Mouse (Mus musculus): ENCODE measurements around the gene Elf2. TPM values are rescaled to one million over a fixed set of nuclear protein-coding genes. Genes with fewer than 3 reads are reported as not detected.
A peak's percentile ranks its signal among the peaks of the same experiment; 100 is the strongest.

Elf2 gene
- polyA plus RNA-seq, 1 experiment from 2014 or later = 30.0 TPM

DNA sequence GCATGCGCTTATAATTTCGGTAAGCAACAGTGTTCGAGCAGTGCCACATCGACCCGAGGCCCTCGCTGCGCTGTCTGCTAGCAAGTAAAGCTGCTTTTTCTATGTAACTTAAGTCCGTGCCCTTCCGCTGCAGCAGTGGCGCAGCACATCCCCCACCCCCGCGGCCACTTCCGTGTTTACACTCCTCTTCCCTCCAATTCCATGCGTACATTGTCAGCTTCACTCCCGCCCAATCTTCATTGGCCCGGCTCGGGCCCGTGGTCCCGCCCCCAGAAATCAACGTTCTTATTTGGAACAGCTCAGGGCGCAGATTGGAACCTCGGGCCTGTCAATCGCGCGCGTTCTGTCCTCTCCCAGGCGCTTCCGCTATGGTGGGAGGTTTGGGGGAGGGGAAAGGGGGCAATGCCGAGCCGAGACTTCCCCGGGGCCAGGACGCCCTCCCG is 64.5 kb downstream of the Elf2 start:
- Histone ChIP-seq H3K9ac (replicated peaks) (peak overlapping the region; percentile 75), H3K4me1 (peaks cover 21% of the 10 kb centered on the region), H3K9me3 (replicated peaks) (no peaks in the 10 kb centered on the region), H3K4me2 (peak overlapping the region; percentile 78), H3K27me3 (replicated peaks) (no peaks in the 10 kb centered on the region), H3K36me3 (no peaks in the 10 kb centered on the region), H3K4me3 (replicated peaks) (peak overlapping the region; percentile 97), H3K27ac (replicated peaks) (peak overlapping the region; percentile 96)
- WGBS = under 1% methylated on average over 33 of the region's 33 CpGs
- peak; percentile 99 for ATAC-seq (ENCODE audit: low FRiP score)

DNA sequence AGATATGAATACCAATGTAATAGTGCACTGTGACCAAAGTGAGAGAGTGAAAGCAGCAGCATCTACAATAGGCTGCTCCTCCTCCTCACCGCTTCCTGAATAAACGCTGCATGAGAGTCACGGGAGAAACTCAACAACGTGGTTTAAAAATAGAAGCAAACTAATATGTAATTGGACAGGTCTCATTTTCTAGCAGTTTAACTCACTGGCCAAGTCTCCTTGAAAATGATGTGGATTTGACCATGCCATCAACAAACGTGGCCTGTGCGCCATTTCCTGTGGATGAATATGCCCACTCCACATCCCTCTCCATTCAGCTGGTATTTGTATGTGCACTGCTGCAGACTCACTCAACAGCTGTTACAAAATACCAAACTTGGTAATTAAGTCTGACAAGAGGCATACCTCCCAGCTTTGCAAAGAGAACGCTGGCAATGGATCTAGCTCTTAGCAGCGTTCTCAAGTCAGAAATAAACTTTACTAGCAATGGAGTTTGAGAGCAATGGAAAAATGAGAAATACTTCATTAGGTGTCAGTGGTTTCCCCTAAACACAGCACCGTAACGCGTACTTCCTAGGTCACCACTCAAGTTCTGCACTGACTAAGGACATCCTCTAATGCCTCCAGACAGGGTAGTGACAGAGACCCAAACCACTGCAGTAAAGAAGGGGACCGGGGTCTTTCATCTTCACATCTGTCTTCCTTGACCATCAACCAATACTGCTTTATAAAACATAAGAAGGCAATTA is 70.2 kb downstream of the Elf2 start:
- Histone ChIP-seq H3K27ac (replicated peaks) (no peak overlapping the region), H3K4me2 (no peak overlapping the region), H3K9me3 (replicated peaks) (no peaks in the 10 kb centered on the region), H3K36me3 (peaks cover 3% of the 10 kb centered on the region; the same call in 1 of the 2 replicates), H3K9ac (replicated peaks) (no peak overlapping the region), H3K27me3 (replicated peaks) (no peaks in the 10 kb centered on the region), H3K4me3 (replicated peaks) (no peak overlapping the region), H3K4me1 (peaks cover 5% of the 10 kb centered on the region)
- WGBS = 92% methylated on average over 12 of the region's 12 CpGs
- ATAC-seq (ENCODE audit: low FRiP score) = no peak

DNA sequence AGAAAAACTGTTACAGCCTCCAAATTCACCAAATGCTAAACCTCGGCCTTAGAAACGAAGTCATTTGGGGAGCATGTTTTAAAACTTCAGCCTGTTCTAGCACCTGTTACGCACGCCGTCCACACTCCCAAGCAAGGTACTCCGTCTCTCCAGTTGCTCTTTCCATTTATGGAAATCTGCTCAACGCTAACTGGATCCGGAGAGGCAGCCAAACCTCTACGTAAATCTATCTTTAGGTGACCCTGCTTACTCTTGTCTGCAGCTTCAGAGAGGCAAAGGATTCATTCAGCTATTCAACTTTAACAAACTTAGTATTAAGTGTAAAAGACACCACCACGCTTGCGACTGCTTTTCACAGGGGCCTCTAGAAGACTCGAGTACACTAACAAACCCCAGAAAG is 72.0 kb downstream of the Elf2 start:
- ATAC-seq (ENCODE audit: low FRiP score) = no peak
- Histone ChIP-seq H3K4me1 (no peaks in the 10 kb centered on the region), H3K27me3 (replicated peaks) (no peaks in the 10 kb centered on the region), H3K9ac (replicated peaks) (no peak overlapping the region), H3K4me3 (replicated peaks) (no peak overlapping the region), H3K4me2 (no peak overlapping the region), H3K9me3 (replicated peaks) (no peaks in the 10 kb centered on the region), H3K27ac (replicated peaks) (no peak overlapping the region), H3K36me3 (peaks cover 19% of the 10 kb centered on the region)
- 80% methylated on average over 12 of the region's 12 CpGs for WGBS

DNA sequence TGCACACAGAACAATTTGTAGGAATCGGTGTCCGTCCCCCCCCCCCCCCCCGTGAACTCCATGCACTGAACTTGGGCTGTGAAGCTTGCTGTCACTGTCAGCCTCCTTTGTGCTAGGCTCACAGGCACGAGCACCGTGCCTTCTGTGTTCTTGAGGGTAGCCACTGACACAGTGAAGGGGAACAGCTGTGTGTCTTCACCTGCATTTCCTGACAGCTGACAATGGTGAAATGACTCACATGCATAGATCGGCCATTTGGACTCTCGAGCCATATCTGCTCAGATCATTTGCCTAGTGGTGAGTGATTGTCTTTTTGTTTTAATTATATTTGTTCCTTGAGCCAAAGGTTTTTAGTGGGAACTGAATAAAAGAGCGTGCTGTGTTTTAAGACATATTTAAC is 77.5 kb downstream of the Elf2 start:
- H3K27me3 ChIP-seq (replicated peaks) = no peaks in the 10 kb centered on the region
- H3K4me3 ChIP-seq (replicated peaks) = no peak overlapping the region
- H3K4me1 ChIP-seq = no peaks in the 10 kb centered on the region
- 94% methylated on average over 8 of the region's 8 CpGs for WGBS
- H3K27ac ChIP-seq (replicated peaks) = no peak overlapping the region
- H3K36me3 ChIP-seq = peaks cover 59% of the 10 kb centered on the region
- H3K9me3 ChIP-seq (replicated peaks) = no peaks in the 10 kb centered on the region
- no peak for ATAC-seq (ENCODE audit: low FRiP score)
- H3K4me2 ChIP-seq = no peak overlapping the region
- no peak overlapping the region for H3K9ac ChIP-seq (replicated peaks)

DNA sequence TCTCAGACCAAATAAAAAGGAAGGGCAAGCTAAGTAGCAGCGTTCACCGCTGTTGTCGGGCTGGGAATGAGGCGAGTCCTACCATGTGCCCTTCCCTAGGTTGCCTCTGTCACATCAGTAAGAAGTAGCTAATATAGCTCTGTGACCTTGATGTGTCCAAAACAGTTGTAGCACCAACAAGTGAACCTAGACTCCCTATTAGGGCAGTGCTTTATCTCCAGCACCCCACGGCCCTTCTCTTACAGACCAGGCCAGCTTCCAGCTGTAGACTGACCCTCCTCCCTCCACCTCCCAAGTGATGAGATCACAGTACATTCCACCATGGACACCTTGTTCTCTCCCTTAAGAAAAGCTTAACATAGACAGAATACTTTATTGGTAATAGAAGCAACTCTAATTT is 82.4 kb downstream of the Elf2 start:
- no peak overlapping the region for H3K4me3 ChIP-seq (replicated peaks)
- no peak for ATAC-seq (ENCODE audit: low FRiP score)
- H3K27me3 ChIP-seq (replicated peaks) = no peaks in the 10 kb centered on the region
- peaks cover 80% of the 10 kb centered on the region for H3K36me3 ChIP-seq
- no peak overlapping the region for H3K4me2 ChIP-seq
- H3K9ac ChIP-seq (replicated peaks) = no peak overlapping the region
- 93% methylated on average over 5 of the region's 5 CpGs for WGBS
- no peak overlapping the region for H3K27ac ChIP-seq (replicated peaks)
- H3K9me3 ChIP-seq (replicated peaks) = no peaks in the 10 kb centered on the region
- no peaks in the 10 kb centered on the region for H3K4me1 ChIP-seq

DNA sequence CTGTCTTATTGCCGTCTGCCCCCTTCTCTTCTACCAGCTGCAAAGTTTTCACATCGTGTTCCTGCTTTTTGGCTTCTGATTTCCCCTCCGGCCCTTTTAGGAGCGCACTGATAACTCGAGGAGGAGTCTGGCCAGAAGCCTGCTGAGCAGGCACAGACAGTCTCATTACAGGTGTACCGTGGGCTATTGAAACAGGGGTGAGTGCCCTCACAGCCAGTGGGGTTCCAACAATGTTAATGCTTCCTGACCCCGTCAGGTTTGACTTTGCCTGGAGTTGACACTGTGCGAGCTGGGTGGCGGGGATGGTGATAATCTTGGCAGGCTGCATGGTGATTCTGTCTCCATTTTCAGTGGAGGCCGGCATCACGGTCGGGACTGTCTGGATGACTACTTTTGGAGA is 84.0 kb downstream of the Elf2 start:
- no peaks in the 10 kb centered on the region for H3K27me3 ChIP-seq (replicated peaks)
- no peak for ATAC-seq (ENCODE audit: low FRiP score)
- H3K9me3 ChIP-seq (replicated peaks) = no peaks in the 10 kb centered on the region
- H3K4me3 ChIP-seq (replicated peaks) = no peak overlapping the region
- peaks cover 82% of the 10 kb centered on the region for H3K36me3 ChIP-seq
- H3K4me1 ChIP-seq = no peaks in the 10 kb centered on the region
- 88% methylated on average over 12 of the region's 12 CpGs for WGBS
- no peak overlapping the region for H3K27ac ChIP-seq (replicated peaks)
- H3K4me2 ChIP-seq = no peak overlapping the region
- H3K9ac ChIP-seq (replicated peaks) = no peak overlapping the region

DNA sequence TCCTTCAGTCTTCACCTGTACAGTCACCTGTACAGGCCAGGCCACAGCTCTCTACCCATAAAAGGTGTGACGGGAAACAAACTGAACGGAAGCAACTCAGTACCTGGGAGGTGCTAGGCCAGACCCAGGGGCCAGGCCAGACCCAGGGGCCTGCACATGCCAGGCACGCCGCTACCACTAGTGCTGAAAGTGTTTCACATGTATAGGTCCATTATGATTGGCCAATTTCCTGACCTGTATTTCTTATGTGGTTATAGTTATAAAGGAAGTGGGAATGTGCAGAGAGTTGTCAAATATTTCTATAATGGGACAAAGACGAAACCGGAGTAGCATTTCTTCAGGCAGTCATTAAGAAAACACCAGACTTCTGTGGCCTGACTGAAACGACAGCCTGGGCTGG is 85.7 kb downstream of the Elf2 start:
- H3K4me3 ChIP-seq (replicated peaks) = no peak overlapping the region
- no peak overlapping the region for H3K4me2 ChIP-seq
- H3K4me1 ChIP-seq = no peaks in the 10 kb centered on the region
- no peak for ATAC-seq (ENCODE audit: low FRiP score)
- no peak overlapping the region for H3K27ac ChIP-seq (replicated peaks)
- H3K9ac ChIP-seq (replicated peaks) = no peak overlapping the region
- H3K27me3 ChIP-seq (replicated peaks) = no peaks in the 10 kb centered on the region
- H3K9me3 ChIP-seq (replicated peaks) = no peaks in the 10 kb centered on the region
- H3K36me3 ChIP-seq = peaks cover 82% of the 10 kb centered on the region
- WGBS = 95% methylated on average over 7 of the region's 7 CpGs

DNA sequence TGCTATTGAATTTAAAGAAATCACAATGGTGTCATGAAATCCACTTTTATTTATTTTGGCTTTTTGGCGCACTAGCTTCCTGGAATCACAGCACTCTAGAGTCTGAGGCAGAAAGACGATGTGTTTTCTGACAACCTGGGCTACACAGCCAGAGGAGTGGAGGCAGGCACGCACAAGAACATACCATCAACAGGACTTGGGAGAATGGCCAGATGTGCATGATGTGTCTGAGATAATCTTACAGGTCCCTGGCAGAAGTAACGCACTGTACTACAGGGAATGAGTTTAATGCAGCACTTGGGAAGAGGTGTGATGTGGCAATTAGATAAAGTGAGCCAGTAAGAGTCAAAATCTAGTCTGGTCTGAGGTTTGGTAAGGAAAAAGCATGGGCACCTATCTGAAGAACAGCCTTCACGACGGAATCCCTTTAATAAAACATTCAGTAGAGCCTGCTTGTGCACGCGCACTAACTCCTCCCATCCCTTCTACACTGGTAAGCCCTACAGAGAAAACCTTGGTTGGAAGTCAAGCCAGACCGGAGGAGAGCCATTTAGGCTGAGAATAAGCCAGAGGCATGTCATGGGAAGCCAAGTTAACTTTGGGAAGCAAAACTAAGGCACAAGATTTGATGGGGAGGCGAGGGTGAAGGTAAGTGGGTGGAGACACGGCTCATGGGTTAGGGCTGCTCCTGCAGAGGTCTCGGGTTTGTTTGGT is 87.6 kb downstream of the Elf2 start:
- Histone ChIP-seq H3K4me3 (replicated peaks) (no peak overlapping the region), H3K4me1 (no peaks in the 10 kb centered on the region), H3K27ac (replicated peaks) (no peak overlapping the region), H3K9me3 (replicated peaks) (no peaks in the 10 kb centered on the region), H3K4me2 (no peak overlapping the region), H3K27me3 (replicated peaks) (no peaks in the 10 kb centered on the region), H3K9ac (replicated peaks) (no peak overlapping the region), H3K36me3 (peaks cover 83% of the 10 kb centered on the region)
- WGBS = 91% methylated on average over 12 of the region's 12 CpGs
- ATAC-seq (ENCODE audit: low FRiP score) = no peak

DNA sequence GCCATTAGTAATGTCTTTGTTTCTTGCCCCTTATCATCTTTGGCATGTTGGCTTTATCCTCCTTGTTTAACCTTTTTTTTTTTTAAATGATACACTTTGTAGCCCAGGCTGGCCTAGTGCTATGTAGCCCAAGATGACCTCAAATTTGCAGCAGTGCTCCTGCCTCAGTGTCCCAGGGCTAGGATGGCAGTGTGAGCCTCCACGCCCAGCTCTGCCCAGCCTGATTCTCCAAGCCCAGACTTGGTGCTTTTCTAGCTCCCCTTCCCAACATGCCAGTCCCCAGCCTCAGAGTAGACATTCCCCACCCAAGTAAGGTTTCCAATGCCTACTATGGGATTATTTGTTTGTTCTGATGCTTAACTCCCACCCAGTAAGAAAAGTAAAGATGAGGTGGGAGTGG is 88.2 kb downstream of the Elf2 start:
- Histone ChIP-seq H3K27ac (replicated peaks) (no peak overlapping the region), H3K9me3 (replicated peaks) (no peaks in the 10 kb centered on the region), H3K4me2 (no peak overlapping the region), H3K4me1 (no peaks in the 10 kb centered on the region), H3K36me3 (peaks cover 79% of the 10 kb centered on the region), H3K27me3 (replicated peaks) (no peaks in the 10 kb centered on the region), H3K4me3 (replicated peaks) (no peak overlapping the region), H3K9ac (replicated peaks) (no peak overlapping the region)
- 100% methylated on average over 1 of the region's 1 CpGs for WGBS
- no peak for ATAC-seq (ENCODE audit: low FRiP score)

DNA sequence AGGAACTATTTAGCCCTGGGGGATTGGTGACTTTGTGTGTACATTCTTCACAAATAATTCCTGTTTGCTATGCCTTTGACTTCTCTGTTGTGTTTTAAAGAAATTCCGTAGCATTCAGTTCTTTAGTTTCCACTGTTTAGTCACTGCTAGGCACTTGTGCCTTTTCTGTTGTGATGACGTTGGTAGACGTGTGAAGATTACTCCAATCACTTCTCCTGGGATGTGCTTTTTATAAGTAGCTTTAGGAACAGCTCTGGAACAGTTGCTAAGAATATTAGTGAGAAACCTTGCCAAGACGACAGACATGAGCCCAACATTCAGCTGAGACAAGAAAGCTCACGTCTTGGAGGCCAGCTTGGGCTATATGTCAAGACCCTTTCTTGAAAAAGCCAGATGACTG is 89.4 kb downstream of the Elf2 start:
- WGBS = 90% methylated on average over 5 of the region's 5 CpGs
- Histone ChIP-seq H3K9me3 (replicated peaks) (no peaks in the 10 kb centered on the region), H3K9ac (replicated peaks) (no peak overlapping the region), H3K27ac (replicated peaks) (no peak overlapping the region), H3K4me2 (no peak overlapping the region), H3K4me1 (no peaks in the 10 kb centered on the region), H3K4me3 (replicated peaks) (no peak overlapping the region), H3K36me3 (peaks cover 68% of the 10 kb centered on the region), H3K27me3 (replicated peaks) (no peaks in the 10 kb centered on the region)
- no peak for ATAC-seq (ENCODE audit: low FRiP score)

DNA sequence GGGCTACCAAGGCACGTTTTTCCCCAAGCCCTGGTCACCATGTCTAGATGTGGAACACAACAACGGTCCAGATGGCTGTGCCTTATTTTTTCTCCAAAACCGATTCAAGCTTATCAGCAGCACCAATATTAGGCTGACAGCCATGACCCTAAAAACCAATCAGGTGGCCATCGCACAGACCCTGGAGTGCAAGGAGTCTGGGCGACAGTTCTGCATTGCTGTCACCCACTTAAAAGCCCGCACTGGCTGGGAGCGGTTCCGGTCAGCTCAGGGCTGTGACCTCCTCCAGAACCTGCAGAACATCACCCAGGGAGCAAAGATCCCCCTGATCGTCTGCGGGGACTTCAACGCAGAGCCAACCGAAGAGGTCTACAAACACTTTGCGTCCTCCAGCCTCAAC is 90.6 kb downstream of the Elf2 start:
- Histone ChIP-seq H3K36me3 (peaks cover 64% of the 10 kb centered on the region), H3K9ac (replicated peaks) (no peak overlapping the region), H3K4me3 (replicated peaks) (no peak overlapping the region), H3K4me2 (no peak overlapping the region), H3K27me3 (replicated peaks) (no peaks in the 10 kb centered on the region), H3K27ac (replicated peaks) (no peak overlapping the region), H3K4me1 (no peaks in the 10 kb centered on the region), H3K9me3 (replicated peaks) (no peaks in the 10 kb centered on the region)
- WGBS = 98% methylated on average over 13 of the region's 13 CpGs
- ATAC-seq (ENCODE audit: low FRiP score) = no peak

DNA sequence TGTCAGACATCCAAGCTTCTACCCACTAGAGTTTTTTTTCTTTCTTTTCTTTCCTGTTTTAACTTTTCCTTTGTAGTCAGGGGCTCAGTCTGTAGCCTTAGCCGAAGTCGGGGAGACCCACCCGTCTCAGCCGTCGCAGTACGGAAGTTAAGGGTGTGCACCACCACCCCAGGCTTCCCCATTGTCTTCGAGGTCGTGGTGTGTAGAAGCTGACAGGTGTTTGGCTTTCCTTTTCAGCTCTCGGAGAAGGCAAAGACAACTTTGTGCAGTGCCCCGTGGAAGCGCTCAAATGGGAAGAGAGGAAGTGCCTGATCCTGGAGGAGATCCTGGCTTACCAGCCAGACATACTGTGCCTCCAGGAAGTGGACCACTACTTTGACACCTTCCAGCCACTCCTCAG is 91.0 kb downstream of the Elf2 start:
- H3K27me3 ChIP-seq (replicated peaks) = no peaks in the 10 kb centered on the region
- WGBS = 87% methylated on average over 11 of the region's 11 CpGs
- no peak overlapping the region for H3K9ac ChIP-seq (replicated peaks)
- H3K4me3 ChIP-seq (replicated peaks) = no peak overlapping the region
- no peak for ATAC-seq (ENCODE audit: low FRiP score)
- no peak overlapping the region for H3K4me2 ChIP-seq
- H3K36me3 ChIP-seq = peaks cover 60% of the 10 kb centered on the region
- no peak overlapping the region for H3K27ac ChIP-seq (replicated peaks)
- H3K4me1 ChIP-seq = no peaks in the 10 kb centered on the region
- H3K9me3 ChIP-seq (replicated peaks) = no peaks in the 10 kb centered on the region
